Mouse (Mus musculus): ENCODE measurements around the gene Adamtsl5. TPM values are rescaled to one million over a fixed set of nuclear protein-coding genes. Genes with fewer than 3 reads are reported as not detected.

Adamtsl5 gene
- polyA plus RNA-seq, 1 experiment from 2014 or later, result 0.31 TPM

- ATAC-seq (ENCODE audit: low FRiP score), result no peak; the same call in 1 of the 2 replicates
- H3K4me1 ChIP-seq (ENCODE audit: control insufficient read depth, insufficient read depth, low read length), result peaks cover 19% of the 10 kb centered on the region
- no peaks in the 10 kb centered on the region for H3K36me3 ChIP-seq (ENCODE audit: control insufficient read depth, insufficient read depth, low read length)
- no peaks in the 10 kb centered on the region for H3K9me3 ChIP-seq (ENCODE audit: control insufficient read depth, low read length)
- WGBS, result 1% methylated on average over 46 of the region's 47 CpGs
- H3K4me2 ChIP-seq, result no peak overlapping the region
- DNase-seq (ENCODE audit: low spot score, missing footprints), result peak; percentile 91
- no peak overlapping the region for H3K27ac ChIP-seq (ENCODE audit: low read depth, low read length)
- H3K9ac ChIP-seq (ENCODE audit: low read length), result no peak overlapping the region
- H3K27me3 ChIP-seq (ENCODE audit: control insufficient read depth, insufficient read depth, low read length), result peaks cover 65% of the 10 kb centered on the region
- H3K4me3 ChIP-seq (ENCODE audit: low read depth, low read length), result peak overlapping the region; percentile 28
These were observed 6.5 kb downstream of the Adamtsl5 start for GRCm38 (mm10) chr10:80341491-80342304.

GRCm38 (mm10) chr10:80341026-80341425, 7.2 kb downstream of the Adamtsl5 start:
- H3K27ac ChIP-seq (ENCODE audit: low read depth, low read length), result no peak overlapping the region
- 10% methylated on average over 21 of the region's 21 CpGs for WGBS
- no peak overlapping the region for H3K9ac ChIP-seq (ENCODE audit: low read length)
- peak; percentile 88 for DNase-seq (ENCODE audit: low spot score, missing footprints)
- H3K9me3 ChIP-seq (ENCODE audit: control insufficient read depth, low read length), result no peaks in the 10 kb centered on the region
- H3K4me2 ChIP-seq, result no peak overlapping the region
- no peaks in the 10 kb centered on the region for H3K36me3 ChIP-seq (ENCODE audit: control insufficient read depth, insufficient read depth, low read length)
- H3K4me1 ChIP-seq (ENCODE audit: control insufficient read depth, insufficient read depth, low read length), result peaks cover 19% of the 10 kb centered on the region
- H3K27me3 ChIP-seq (ENCODE audit: control insufficient read depth, insufficient read depth, low read length), result peaks cover 59% of the 10 kb centered on the region
- no peak overlapping the region; the same call in 1 of the 2 replicates for H3K4me3 ChIP-seq (ENCODE audit: low read depth, low read length)
- no peak for ATAC-seq (ENCODE audit: low FRiP score)

GRCm38 (mm10) chr10:80339941-80340750, 8.1 kb downstream of the Adamtsl5 start:
- ATAC-seq (ENCODE audit: low FRiP score) (no peak), DNase-seq (ENCODE audit: low spot score, missing footprints) (peak; percentile 99)
- 22% methylated on average over 19 of the region's 19 CpGs for WGBS
- no peak overlapping the region for H3K9ac ChIP-seq (ENCODE audit: low read length)
- peaks cover 50% of the 10 kb centered on the region for H3K27me3 ChIP-seq (ENCODE audit: control insufficient read depth, insufficient read depth, low read length)
- H3K4me2 ChIP-seq, result 0 out of 2 replicates have a peak overlapping the region, but pooled peaks have one; percentile 13
- H3K4me1 ChIP-seq (ENCODE audit: control insufficient read depth, insufficient read depth, low read length), result peaks cover 16% of the 10 kb centered on the region
- no peak overlapping the region for H3K4me3 ChIP-seq (ENCODE audit: low read depth, low read length)
- H3K27ac ChIP-seq (ENCODE audit: low read depth, low read length), result no peak overlapping the region
- no peaks in the 10 kb centered on the region for H3K9me3 ChIP-seq (ENCODE audit: control insufficient read depth, low read length)
- no peaks in the 10 kb centered on the region for H3K36me3 ChIP-seq (ENCODE audit: control insufficient read depth, insufficient read depth, low read length)

GRCm38 (mm10) chr10:80336263-80336662, 11.9 kb downstream of the Adamtsl5 start:
- no peak for DNase-seq (ENCODE audit: low spot score, missing footprints)
- no peak overlapping the region for H3K27ac ChIP-seq (ENCODE audit: low read depth, low read length)
- no peaks in the 10 kb centered on the region for H3K9me3 ChIP-seq (ENCODE audit: control insufficient read depth, low read length)
- no peak overlapping the region for H3K4me2 ChIP-seq
- peaks cover 11% of the 10 kb centered on the region for H3K27me3 ChIP-seq (ENCODE audit: control insufficient read depth, insufficient read depth, low read length)
- no peaks in the 10 kb centered on the region for H3K36me3 ChIP-seq (ENCODE audit: control insufficient read depth, insufficient read depth, low read length)
- 90% methylated on average over 12 of the region's 12 CpGs for WGBS
- H3K4me1 ChIP-seq (ENCODE audit: control insufficient read depth, insufficient read depth, low read length), result no peaks in the 10 kb centered on the region; the same call in 1 of the 2 replicates
- no peak overlapping the region for H3K9ac ChIP-seq (ENCODE audit: low read length)
- no peak for ATAC-seq (ENCODE audit: low FRiP score)
- no peak overlapping the region for H3K4me3 ChIP-seq (ENCODE audit: low read depth, low read length)

GRCm38 (mm10) chr10:80332525-80332989, 15.7 kb downstream of the Adamtsl5 start:
- H3K4me2 ChIP-seq, result no peak overlapping the region
- DNase-seq (ENCODE audit: low spot score, missing footprints) (no peak), ATAC-seq (ENCODE audit: low FRiP score) (no peak)
- no peak overlapping the region for H3K4me3 ChIP-seq (ENCODE audit: low read depth, low read length)
- H3K9me3 ChIP-seq (ENCODE audit: control insufficient read depth, low read length), result no peaks in the 10 kb centered on the region
- H3K27me3 ChIP-seq (ENCODE audit: control insufficient read depth, insufficient read depth, low read length), result peaks cover 6% of the 10 kb centered on the region; the same call in 1 of the 2 replicates
- no peak overlapping the region for H3K27ac ChIP-seq (ENCODE audit: low read depth, low read length)
- peaks cover 8% of the 10 kb centered on the region for H3K4me1 ChIP-seq (ENCODE audit: control insufficient read depth, insufficient read depth, low read length)
- H3K36me3 ChIP-seq (ENCODE audit: control insufficient read depth, insufficient read depth, low read length), result no peaks in the 10 kb centered on the region
- 84% methylated on average over 5 of the region's 5 CpGs for WGBS
- no peak overlapping the region for H3K9ac ChIP-seq (ENCODE audit: low read length)

- peaks cover 6% of the 10 kb centered on the region; the same call in 1 of the 2 replicates for H3K27me3 ChIP-seq (ENCODE audit: control insufficient read depth, insufficient read depth, low read length)
- H3K36me3 ChIP-seq (ENCODE audit: control insufficient read depth, insufficient read depth, low read length), result no peaks in the 10 kb centered on the region
- H3K4me1 ChIP-seq (ENCODE audit: control insufficient read depth, insufficient read depth, low read length), result peaks cover 8% of the 10 kb centered on the region
- H3K4me3 ChIP-seq (ENCODE audit: low read depth, low read length), result no peak overlapping the region
- ATAC-seq (ENCODE audit: low FRiP score) (no peak), DNase-seq (ENCODE audit: low spot score, missing footprints) (no peak)
- H3K4me2 ChIP-seq, result no peak overlapping the region
- no peak overlapping the region for H3K27ac ChIP-seq (ENCODE audit: low read depth, low read length)
- H3K9me3 ChIP-seq (ENCODE audit: control insufficient read depth, low read length), result no peaks in the 10 kb centered on the region
- whole genome bisulfite sequencing, result 58% methylated on average over 10 of the region's 10 CpGs
- H3K9ac ChIP-seq (ENCODE audit: low read length), result no peak overlapping the region
These were observed 16.3 kb downstream of the Adamtsl5 start for GRCm38 (mm10) chr10:80331636-80332524.

GRCm38 (mm10) chr10:80330888-80331287, 17.3 kb downstream of the Adamtsl5 start:
- no peaks in the 10 kb centered on the region for H3K9me3 ChIP-seq (ENCODE audit: control insufficient read depth, low read length)
- H3K4me1 ChIP-seq (ENCODE audit: control insufficient read depth, insufficient read depth, low read length), result peaks cover 8% of the 10 kb centered on the region
- H3K27me3 ChIP-seq (ENCODE audit: control insufficient read depth, insufficient read depth, low read length), result peaks cover 6% of the 10 kb centered on the region; the same call in 1 of the 2 replicates
- H3K36me3 ChIP-seq (ENCODE audit: control insufficient read depth, insufficient read depth, low read length), result no peaks in the 10 kb centered on the region
- 0 out of 2 replicates have a peak overlapping the region, but pooled peaks have one; percentile 41 for H3K4me3 ChIP-seq (ENCODE audit: low read depth, low read length)
- DNase-seq (ENCODE audit: low spot score, missing footprints) (no peak), ATAC-seq (ENCODE audit: low FRiP score) (no peak)
- peak overlapping the region; percentile 63 for H3K4me2 ChIP-seq
- 69% methylated on average over 2 of the region's 2 CpGs for WGBS
- peak overlapping the region; percentile 12; the same call in 1 of the 2 replicates for H3K9ac ChIP-seq (ENCODE audit: low read length)
- no peak overlapping the region for H3K27ac ChIP-seq (ENCODE audit: low read depth, low read length)

- no peaks in the 10 kb centered on the region for H3K9me3 ChIP-seq (ENCODE audit: control insufficient read depth, low read length)
- H3K27me3 ChIP-seq (ENCODE audit: control insufficient read depth, insufficient read depth, low read length), result peaks cover 6% of the 10 kb centered on the region; the same call in 1 of the 2 replicates
- ATAC-seq (ENCODE audit: low FRiP score) (no peak), DNase-seq (ENCODE audit: low spot score, missing footprints) (no peak)
- H3K4me1 ChIP-seq (ENCODE audit: control insufficient read depth, insufficient read depth, low read length), result peaks cover 8% of the 10 kb centered on the region
- WGBS, result 1% methylated on average over 41 of the region's 41 CpGs
- no peaks in the 10 kb centered on the region for H3K36me3 ChIP-seq (ENCODE audit: control insufficient read depth, insufficient read depth, low read length)
- H3K9ac ChIP-seq (ENCODE audit: low read length), result peak overlapping the region; percentile 35; the same call in 1 of the 2 replicates
- peak overlapping the region; percentile 41 for H3K4me3 ChIP-seq (ENCODE audit: low read depth, low read length)
- no peak overlapping the region for H3K27ac ChIP-seq (ENCODE audit: low read depth, low read length)
- peak overlapping the region; percentile 63 for H3K4me2 ChIP-seq
These were observed 18.1 kb downstream of the Adamtsl5 start for GRCm38 (mm10) chr10:80330084-80330483.

Data from midbrain, embryonic 11.5 days (tissue).